Mouse (Mus musculus) c-Kit-negative CD71-positive TER-119-positive erythroid progenitor cells, embryonic 14.5 days (primary cell): Measurements from ENCODE around the gene Mrps34.

Source experiments
- DNase-seq: peaks from one replicate; pipeline ENCODE4 v3.0.0-alpha.2; 2013; ENCODE audit warnings: low read depth, low spot score

The Mrps34 gene

GRCm38 (mm10) chr17:24894995-24895547 lies at the start of gene Mrps34, which contains the start of gene Eme2:
Mrps34 (plus strand) TSS chr17:24895116.
Eme2 (minus strand) TSS chr17:24895087.
- peak; percentile 57 for DNase-seq

GRCm38 (mm10) chr17:24847386-24847785 lies 47.5 kb upstream of the Mrps34 start:
- no peak for DNase-seq

GRCm38 (mm10) chr17:24848600-24849031 lies 46.3 kb upstream of the Mrps34 start:
- DNase-seq: peak; percentile 65

GRCm38 (mm10) chr17:24849733-24850064 lies 45.2 kb upstream of the Mrps34 start:
- no peak for DNase-seq

GRCm38 (mm10) chr17:24850065-24850772 lies 44.7 kb upstream of the Mrps34 start, which contains the start of gene Fahd1:
Fahd1 (minus strand) TSS chr17:24850364.
- DNase-seq: peak; percentile 97

DNA sequence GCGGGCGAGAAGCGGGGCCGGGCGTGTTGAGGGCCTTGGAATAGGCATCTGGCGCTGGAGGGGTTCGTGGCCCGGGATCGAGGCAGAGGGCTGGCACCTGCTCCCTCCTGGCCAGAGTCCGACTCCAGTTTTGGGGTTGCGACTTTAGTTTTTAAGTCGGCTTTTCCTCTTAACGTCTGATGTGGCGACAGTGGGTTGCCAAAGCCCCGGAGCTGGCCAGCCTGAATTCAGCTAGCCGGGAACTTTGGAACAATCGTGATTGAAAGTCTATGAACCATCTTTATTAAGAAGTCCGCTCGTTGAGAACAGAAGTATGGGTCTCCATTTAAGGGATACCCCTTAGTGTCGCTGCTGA lies 44.2 kb upstream of the Mrps34 start:
- no peak for DNase-seq

GRCm38 (mm10) chr17:24851381-24852125 lies 43.4 kb upstream of the Mrps34 start:
- DNase-seq: no peak

DNA sequence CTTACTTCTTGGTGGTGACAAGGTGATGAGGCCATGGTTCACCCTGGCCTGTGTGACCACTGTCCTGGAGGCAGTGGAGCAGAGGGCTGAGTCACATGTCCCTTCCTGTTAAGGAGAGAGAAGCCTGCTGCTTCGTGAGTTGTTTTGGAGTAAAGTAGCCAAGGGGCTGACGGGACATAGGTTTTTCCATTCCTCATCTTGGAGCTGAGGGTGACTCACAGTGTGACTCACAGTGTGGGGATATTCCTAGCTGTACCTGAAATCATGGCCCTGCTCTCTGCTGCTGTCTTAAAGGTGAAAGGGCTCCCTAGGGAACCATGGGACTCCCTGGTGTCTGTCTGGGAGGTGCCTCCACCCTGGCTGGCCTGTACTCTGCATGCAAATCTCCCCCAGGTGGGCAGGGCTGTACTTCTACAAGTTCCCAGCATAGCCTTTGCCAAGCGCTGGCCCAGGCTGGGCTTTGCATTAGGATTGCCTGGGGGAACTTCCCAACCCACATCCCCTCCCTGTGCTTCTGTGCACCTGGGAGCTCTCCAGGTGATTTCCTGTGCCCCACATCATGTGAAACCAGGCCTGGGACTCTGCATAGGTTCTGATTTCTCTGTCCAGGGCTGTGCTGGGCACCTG lies 39.0 kb upstream of the Mrps34 start:
- DNase-seq: no peak

DNA sequence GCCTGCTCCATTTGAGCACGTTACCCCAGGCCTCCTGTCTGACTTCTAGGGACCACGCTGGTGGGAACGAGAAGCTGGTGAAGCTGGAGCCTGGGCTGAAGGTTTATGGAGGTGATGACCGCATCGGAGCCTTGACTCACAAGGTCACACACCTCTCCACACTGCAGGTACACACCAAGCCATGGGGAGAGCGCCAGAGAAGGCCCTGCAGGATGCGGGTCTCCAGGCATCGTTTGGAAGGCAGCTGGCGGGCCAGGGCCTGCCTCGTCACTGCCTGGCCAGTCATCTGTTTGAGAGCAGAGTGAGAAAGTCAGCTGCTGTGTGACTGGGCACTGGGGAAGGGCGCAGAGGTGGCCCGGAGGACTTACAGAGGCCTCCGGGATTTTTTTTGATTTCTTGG lies 38.3 kb upstream of the Mrps34 start:
- no peak for DNase-seq

GRCm38 (mm10) chr17:24857831-24858470 lies 37.0 kb upstream of the Mrps34 start:
- no peak for DNase-seq

- peak; percentile 70 for DNase-seq
Observed at GRCm38 (mm10) chr17:24858967-24859366, 35.9 kb upstream of the Mrps34 start.

DNA sequence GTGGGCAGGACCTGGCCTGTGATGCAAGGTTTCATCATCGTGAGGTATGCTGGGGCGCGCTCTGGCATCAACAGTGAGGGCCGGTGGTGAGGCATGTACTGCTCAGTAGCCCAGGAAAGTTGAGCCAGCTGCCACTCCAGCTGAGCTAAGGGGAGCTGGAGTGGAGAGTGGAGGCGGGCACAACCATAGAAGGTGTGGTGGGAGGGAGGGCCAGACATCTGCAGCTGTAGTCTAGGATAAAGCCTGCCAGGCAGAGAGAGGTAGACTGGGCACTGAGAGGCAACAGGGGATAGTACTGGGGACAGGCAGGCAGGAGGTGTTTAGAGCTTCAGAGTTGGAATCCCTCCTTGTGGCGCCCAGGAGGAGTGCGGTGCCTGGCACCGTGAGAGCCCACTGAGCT lies 34.8 kb upstream of the Mrps34 start:
- DNase-seq: no peak

DNA sequence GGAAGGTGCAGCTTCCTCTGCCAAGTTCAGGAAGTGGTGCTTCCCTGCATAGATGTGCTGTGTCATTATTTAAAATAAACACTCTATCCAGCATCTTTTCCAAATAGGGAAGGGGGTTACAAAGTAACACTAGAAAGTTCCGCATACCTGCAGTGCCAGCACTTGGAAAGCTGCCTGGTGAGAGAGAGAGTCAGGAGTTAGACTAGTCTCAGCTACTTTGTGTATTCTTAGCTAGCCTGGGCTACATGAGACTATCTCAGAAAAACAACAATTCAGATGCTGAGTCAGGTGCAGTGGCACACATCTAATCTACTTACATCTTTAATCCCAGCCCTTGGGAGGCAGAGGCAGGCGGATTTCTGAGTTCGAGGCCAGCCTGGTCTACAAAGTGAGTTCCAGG lies 33.1 kb upstream of the Mrps34 start:
- DNase-seq: no peak

- DNase-seq: no peak
Observed at GRCm38 (mm10) chr17:24865776-24866175, 29.1 kb upstream of the Mrps34 start, which contains the start of gene Igfals. Igfals (plus strand) TSS chr17:24865997.

GRCm38 (mm10) chr17:24867914-24868313 lies 27.0 kb upstream of the Mrps34 start:
- no peak for DNase-seq

DNA sequence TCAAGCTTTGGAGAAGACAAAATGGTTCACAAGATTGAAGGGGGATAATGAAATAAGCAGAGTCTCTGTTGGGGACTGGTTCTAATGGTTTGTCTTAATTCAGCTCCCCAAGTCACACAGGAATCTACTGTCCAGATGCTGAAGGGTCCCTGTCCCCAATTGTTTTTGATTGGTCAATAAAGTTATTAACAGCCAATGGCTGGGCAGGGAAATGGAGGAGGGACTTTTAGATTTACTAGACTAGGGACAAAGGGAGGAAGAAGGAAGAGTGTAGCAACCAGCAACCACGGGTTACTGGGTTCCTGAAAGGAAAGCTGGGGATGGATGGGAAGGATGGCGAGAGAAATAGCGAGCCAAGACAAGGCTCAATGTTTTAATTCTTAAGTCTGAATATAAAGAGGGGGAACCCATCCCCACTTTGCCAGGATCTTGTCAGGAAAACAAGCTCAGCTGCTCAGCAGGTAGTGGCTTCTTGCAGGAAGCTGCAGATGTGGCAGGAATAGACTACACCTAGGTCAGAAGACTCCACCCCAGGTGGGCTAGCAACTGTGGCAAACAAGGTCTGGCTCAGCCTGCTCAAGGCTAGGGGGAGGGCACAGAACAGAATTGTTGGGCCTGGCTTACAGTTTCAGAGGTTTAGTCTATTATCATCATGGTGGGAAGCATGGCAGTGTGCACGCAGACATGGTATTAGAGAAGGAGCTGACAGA lies 21.1 kb upstream of the Mrps34 start:
- DNase-seq: no peak

GRCm38 (mm10) chr17:24874405-24874745 lies 20.5 kb upstream of the Mrps34 start:
- no peak for DNase-seq

- no peak for DNase-seq
Observed at GRCm38 (mm10) chr17:24874989-24875388, 19.9 kb upstream of the Mrps34 start.

DNA sequence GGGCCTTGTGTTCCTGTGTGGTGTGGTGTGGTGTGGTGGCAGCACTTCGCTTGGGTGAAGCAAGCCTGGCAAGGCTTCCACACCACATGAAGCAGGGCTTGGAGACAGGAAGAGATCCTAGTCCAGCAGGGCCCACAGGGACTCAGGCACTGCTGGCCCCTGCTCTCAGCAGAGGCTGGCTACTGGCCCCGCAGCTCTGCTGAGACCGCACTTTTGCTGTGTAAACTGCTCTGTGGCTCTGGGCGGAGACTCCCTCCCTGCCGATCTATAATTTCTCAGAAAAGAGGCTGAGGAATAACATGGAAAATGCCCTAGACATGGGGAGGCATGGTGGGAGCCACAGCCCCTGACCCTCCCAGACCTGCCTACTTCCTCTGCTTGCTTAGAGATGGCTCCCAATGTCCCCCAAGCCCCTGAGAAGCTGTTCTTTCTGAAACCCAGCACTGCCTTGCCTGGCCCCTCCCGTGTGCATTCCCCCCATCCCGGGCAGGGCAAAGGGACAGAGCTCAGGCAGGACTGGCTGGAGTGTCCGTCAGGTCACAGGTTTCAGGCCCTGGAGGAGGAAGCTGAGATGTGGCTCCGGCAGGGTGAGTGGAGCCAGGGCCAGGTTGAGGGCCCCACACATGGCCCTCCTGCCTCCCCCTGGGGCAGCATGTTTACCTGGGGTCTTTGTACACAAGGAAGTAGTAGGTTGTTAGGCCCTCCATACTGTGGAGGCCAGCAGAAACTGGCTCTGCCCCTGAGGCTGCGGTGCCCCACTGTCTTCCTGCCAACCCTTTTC lies 17.4 kb upstream of the Mrps34 start:
- no peak for DNase-seq

DNA sequence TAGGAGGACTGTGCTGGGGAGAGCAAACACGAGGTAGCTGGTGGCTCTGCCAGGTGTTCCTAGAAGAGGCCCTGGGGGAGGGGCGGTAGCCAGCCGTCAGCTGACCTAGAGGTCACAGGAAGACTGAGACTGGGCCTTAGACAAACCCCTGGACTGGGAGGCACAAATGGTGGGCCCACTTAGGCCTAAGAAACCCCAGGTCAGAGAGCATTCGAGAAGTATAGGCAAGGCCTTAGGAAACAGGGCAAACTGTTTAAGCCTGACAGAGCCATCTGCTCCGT lies 16.9 kb upstream of the Mrps34 start:
- DNase-seq: no peak

DNA sequence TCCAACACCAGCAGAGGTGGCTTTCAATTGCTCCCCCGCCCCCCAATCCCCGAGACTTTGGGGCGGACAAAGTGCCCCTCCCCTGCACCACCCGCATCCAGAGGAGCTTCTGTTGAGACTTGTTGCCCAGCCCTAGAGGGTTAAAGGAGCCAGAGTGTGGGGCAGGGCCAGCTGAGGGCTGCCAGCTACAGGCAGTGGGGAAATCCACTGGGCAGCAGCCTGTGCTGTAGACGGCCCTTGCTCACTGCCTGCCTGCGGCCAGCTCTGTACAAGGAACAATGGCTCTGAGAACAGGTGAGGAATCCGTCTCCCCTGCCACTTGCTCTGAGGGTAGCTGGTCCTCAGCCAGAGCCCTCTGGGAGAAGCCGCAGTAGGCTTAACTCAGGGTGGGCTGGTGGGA lies 16.4 kb upstream of the Mrps34 start:
- DNase-seq: no peak
